Mouse (Mus musculus) liver, embryonic 14.5 days (tissue): ENCODE results near the gene Jam2.

Source experiments
- CTCF ChIP-seq: IDR thresholded peaks from 2 replicates; pipeline ENCODE4 v1.5.1; 2016; ENCODE audit warnings: antibody characterized with exemption, low read depth, control low read depth
- EP300 ChIP-seq: IDR thresholded peaks from 2 replicates; pipeline ENCODE4 v1.6.1; 2016; ENCODE audit warnings: antibody characterized with exemption, low read depth

- TF ChIP-seq EP300, result no peak
- peak; percentile 30 for TF ChIP-seq CTCF
Measured at GRCm38 (mm10) chr16:84776089-84776784, 2.3 kb downstream of the Jam2 start.
